Mouse (Mus musculus): ENCODE measurements around the gene Dhx30. TPM values are rescaled to one million over a fixed set of nuclear protein-coding genes. Genes with fewer than 3 reads are reported as not detected.

The Dhx30 gene
- polyA plus RNA-seq, 1 experiment from 2014 or later: 31.2 TPM

- under 1% methylated on average over 78 of the region's 79 CpGs for WGBS (ENCODE audit: insufficient replicate concordance)
- H3K4me3 ChIP-seq (ENCODE audit: low read depth, low read length): peak within 1 kb of the TSS; percentile 97
- H3K9ac ChIP-seq (ENCODE audit: low read depth, low read length): peak within 1 kb of the TSS; percentile 95
- no peaks in the 10 kb centered on the region for H3K9me3 ChIP-seq (replicated peaks; ENCODE audit: control insufficient read depth, low read length)
- H3K4me1 ChIP-seq (ENCODE audit: control insufficient read depth, low read depth, low read length): peaks cover 18% of the 10 kb centered on the region
- peak; percentile 94 for ATAC-seq (ENCODE audit: low read depth)
- peaks cover 6% of the 10 kb centered on the region for H3K36me3 ChIP-seq (ENCODE audit: control insufficient read depth, insufficient read depth)
- H3K27me3 ChIP-seq (ENCODE audit: control insufficient read depth, insufficient read depth, low read depth, low read length): no peaks in the 10 kb centered on the region
- H3K27ac ChIP-seq (ENCODE audit: low read length): peak within 1 kb of the TSS; percentile 95
- H3K4me2 ChIP-seq (ENCODE audit: low read depth, low read length): peak within 1 kb of the TSS; percentile 96
Observed at GRCm38 (mm10) chr9:110116977-110117778, 452 bp downstream of the Dhx30 start, which contains the start of gene Smarcc1. TSS of gene Smarcc1 (plus strand) at chr9:110117708.

- H3K36me3 ChIP-seq (ENCODE audit: control insufficient read depth, insufficient read depth): peaks cover 7% of the 10 kb centered on the region
- WGBS (ENCODE audit: insufficient replicate concordance): 14% methylated on average over 10 of the region's 10 CpGs
- H3K4me2 ChIP-seq (ENCODE audit: low read depth, low read length): peak overlapping the region; percentile 96
- H3K9me3 ChIP-seq (replicated peaks; ENCODE audit: control insufficient read depth, low read length): no peaks in the 10 kb centered on the region
- H3K4me1 ChIP-seq (ENCODE audit: control insufficient read depth, low read depth, low read length): peaks cover 18% of the 10 kb centered on the region
- peak overlapping the region; percentile 97 for H3K4me3 ChIP-seq (ENCODE audit: low read depth, low read length)
- H3K27me3 ChIP-seq (ENCODE audit: control insufficient read depth, insufficient read depth, low read depth, low read length): no peaks in the 10 kb centered on the region
- H3K9ac ChIP-seq (ENCODE audit: low read depth, low read length): peak overlapping the region; percentile 95
- peak overlapping the region; percentile 95 for H3K27ac ChIP-seq (ENCODE audit: low read length)
- no peak for ATAC-seq (ENCODE audit: low read depth)
Observed at GRCm38 (mm10) chr9:110116353-110116976, 1.2 kb downstream of the Dhx30 start.

- WGBS (ENCODE audit: insufficient replicate concordance): 2% methylated on average over 41 of the region's 41 CpGs
- Histone ChIP-seq H3K27me3 (ENCODE audit: control insufficient read depth, insufficient read depth, low read depth, low read length) (no peaks in the 10 kb centered on the region), H3K4me1 (ENCODE audit: control insufficient read depth, low read depth, low read length) (peaks cover 8% of the 10 kb centered on the region), H3K4me3 (ENCODE audit: low read depth, low read length) (peak overlapping the region; percentile 87), H3K36me3 (ENCODE audit: control insufficient read depth, insufficient read depth) (peaks cover 11% of the 10 kb centered on the region), H3K9ac (ENCODE audit: low read depth, low read length) (peak overlapping the region; percentile 84), H3K27ac (ENCODE audit: low read length) (no peak overlapping the region), H3K4me2 (ENCODE audit: low read depth, low read length) (peak overlapping the region; percentile 78), H3K9me3 (replicated peaks; ENCODE audit: control insufficient read depth, low read length) (no peaks in the 10 kb centered on the region)
- peak; percentile 94 for ATAC-seq (ENCODE audit: low read depth)
Observed at GRCm38 (mm10) chr9:110100627-110101600, 16.7 kb downstream of the Dhx30 start.

- Histone ChIP-seq H3K27ac (ENCODE audit: low read length) (no peak overlapping the region), H3K27me3 (ENCODE audit: control insufficient read depth, insufficient read depth, low read depth, low read length) (no peaks in the 10 kb centered on the region), H3K4me2 (ENCODE audit: low read depth, low read length) (no peak overlapping the region), H3K4me3 (ENCODE audit: low read depth, low read length) (no peak overlapping the region), H3K4me1 (ENCODE audit: control insufficient read depth, low read depth, low read length) (peaks cover 8% of the 10 kb centered on the region), H3K9me3 (replicated peaks; ENCODE audit: control insufficient read depth, low read length) (no peaks in the 10 kb centered on the region), H3K9ac (ENCODE audit: low read depth, low read length) (no peak overlapping the region), H3K36me3 (ENCODE audit: control insufficient read depth, insufficient read depth) (peaks cover 17% of the 10 kb centered on the region)
- no peak for ATAC-seq (ENCODE audit: low read depth)
- 85% methylated on average over 3 of the region's 3 CpGs for WGBS (ENCODE audit: insufficient replicate concordance)
Observed at GRCm38 (mm10) chr9:110097791-110098190, 19.8 kb downstream of the Dhx30 start.

GRCm38 (mm10) chr9:110094761-110095160 lies 22.9 kb downstream of the Dhx30 start:
- no peaks in the 10 kb centered on the region for H3K9me3 ChIP-seq (replicated peaks; ENCODE audit: control insufficient read depth, low read length)
- H3K27ac ChIP-seq (ENCODE audit: low read length): no peak overlapping the region
- H3K27me3 ChIP-seq (ENCODE audit: control insufficient read depth, insufficient read depth, low read depth, low read length): no peaks in the 10 kb centered on the region
- H3K4me1 ChIP-seq (ENCODE audit: control insufficient read depth, low read depth, low read length): no peaks in the 10 kb centered on the region
- peaks cover 35% of the 10 kb centered on the region for H3K36me3 ChIP-seq (ENCODE audit: control insufficient read depth, insufficient read depth)
- H3K4me3 ChIP-seq (ENCODE audit: low read depth, low read length): no peak overlapping the region
- 82% methylated on average over 4 of the region's 4 CpGs for WGBS (ENCODE audit: insufficient replicate concordance)
- no peak overlapping the region for H3K9ac ChIP-seq (ENCODE audit: low read depth, low read length)
- ATAC-seq (ENCODE audit: low read depth): no peak
- no peak overlapping the region for H3K4me2 ChIP-seq (ENCODE audit: low read depth, low read length)

GRCm38 (mm10) chr9:110093303-110093702 lies 24.3 kb downstream of the Dhx30 start:
- Histone ChIP-seq H3K9me3 (replicated peaks; ENCODE audit: control insufficient read depth, low read length) (no peaks in the 10 kb centered on the region), H3K4me1 (ENCODE audit: control insufficient read depth, low read depth, low read length) (no peaks in the 10 kb centered on the region), H3K4me3 (ENCODE audit: low read depth, low read length) (no peak overlapping the region), H3K4me2 (ENCODE audit: low read depth, low read length) (no peak overlapping the region), H3K27me3 (ENCODE audit: control insufficient read depth, insufficient read depth, low read depth, low read length) (no peaks in the 10 kb centered on the region), H3K9ac (ENCODE audit: low read depth, low read length) (no peak overlapping the region), H3K36me3 (ENCODE audit: control insufficient read depth, insufficient read depth) (peaks cover 35% of the 10 kb centered on the region), H3K27ac (ENCODE audit: low read length) (no peak overlapping the region)
- 63% methylated on average over 4 of the region's 4 CpGs for WGBS (ENCODE audit: insufficient replicate concordance)
- no peak for ATAC-seq (ENCODE audit: low read depth)

GRCm38 (mm10) chr9:110085693-110086092 lies 31.9 kb downstream of the Dhx30 start:
- ATAC-seq (ENCODE audit: low read depth): no peak
- no peak overlapping the region for H3K4me3 ChIP-seq (ENCODE audit: low read depth, low read length)
- H3K27me3 ChIP-seq (ENCODE audit: control insufficient read depth, insufficient read depth, low read depth, low read length): no peaks in the 10 kb centered on the region
- no peaks in the 10 kb centered on the region for H3K9me3 ChIP-seq (replicated peaks; ENCODE audit: control insufficient read depth, low read length)
- WGBS (ENCODE audit: insufficient replicate concordance): 86% methylated on average over 8 of the region's 8 CpGs
- H3K4me1 ChIP-seq (ENCODE audit: control insufficient read depth, low read depth, low read length): no peaks in the 10 kb centered on the region
- H3K27ac ChIP-seq (ENCODE audit: low read length): no peak overlapping the region
- no peak overlapping the region for H3K4me2 ChIP-seq (ENCODE audit: low read depth, low read length)
- no peak overlapping the region for H3K9ac ChIP-seq (ENCODE audit: low read depth, low read length)
- H3K36me3 ChIP-seq (ENCODE audit: control insufficient read depth, insufficient read depth): peaks cover 44% of the 10 kb centered on the region

GRCm38 (mm10) chr9:110084201-110084964 lies 33.2 kb downstream of the Dhx30 start:
- H3K4me2 ChIP-seq (ENCODE audit: low read depth, low read length): no peak overlapping the region
- H3K27ac ChIP-seq (ENCODE audit: low read length): no peak overlapping the region
- 83% methylated on average over 25 of the region's 25 CpGs for WGBS (ENCODE audit: insufficient replicate concordance)
- H3K4me1 ChIP-seq (ENCODE audit: control insufficient read depth, low read depth, low read length): no peaks in the 10 kb centered on the region
- no peak overlapping the region for H3K9ac ChIP-seq (ENCODE audit: low read depth, low read length)
- H3K9me3 ChIP-seq (replicated peaks; ENCODE audit: control insufficient read depth, low read length): no peaks in the 10 kb centered on the region
- peaks cover 36% of the 10 kb centered on the region for H3K36me3 ChIP-seq (ENCODE audit: control insufficient read depth, insufficient read depth)
- no peak overlapping the region for H3K4me3 ChIP-seq (ENCODE audit: low read depth, low read length)
- H3K27me3 ChIP-seq (ENCODE audit: control insufficient read depth, insufficient read depth, low read depth, low read length): no peaks in the 10 kb centered on the region
- ATAC-seq (ENCODE audit: low read depth): no peak

All from liver, embryonic 16.5 days (tissue).